Mouse (Mus musculus) adipose tissue, adult 10 weeks (tissue): ENCODE data around the gene Hist1h1t. TPM values are rescaled to one million over a fixed set of nuclear protein-coding genes. Genes with fewer than 3 reads are reported as not detected.

ENCODE experiments used
- polyA plus RNA-seq: library from polyadenylated mRNA; stranded (reverse); fragments of 350-450 nt; fragmentation: Illumina TruSeq; extraction: RNeasy Lipid Tissue Mini Kit (QIAGEN cat#74804); gene quantifications from one replicate; pipeline ENCODE4 v1.2.3, GENCODE M21; 2014; ENCODE audit warnings: low read depth, low replicate concordance

Hist1h1t gene
- polyA plus RNA-seq: not detected

GRCm38 (mm10) chr13:23695514-23695913, at the start of gene Hist1h1t:
TSS of gene Hist1h1t (plus strand) at chr13:23695814.

DNA sequence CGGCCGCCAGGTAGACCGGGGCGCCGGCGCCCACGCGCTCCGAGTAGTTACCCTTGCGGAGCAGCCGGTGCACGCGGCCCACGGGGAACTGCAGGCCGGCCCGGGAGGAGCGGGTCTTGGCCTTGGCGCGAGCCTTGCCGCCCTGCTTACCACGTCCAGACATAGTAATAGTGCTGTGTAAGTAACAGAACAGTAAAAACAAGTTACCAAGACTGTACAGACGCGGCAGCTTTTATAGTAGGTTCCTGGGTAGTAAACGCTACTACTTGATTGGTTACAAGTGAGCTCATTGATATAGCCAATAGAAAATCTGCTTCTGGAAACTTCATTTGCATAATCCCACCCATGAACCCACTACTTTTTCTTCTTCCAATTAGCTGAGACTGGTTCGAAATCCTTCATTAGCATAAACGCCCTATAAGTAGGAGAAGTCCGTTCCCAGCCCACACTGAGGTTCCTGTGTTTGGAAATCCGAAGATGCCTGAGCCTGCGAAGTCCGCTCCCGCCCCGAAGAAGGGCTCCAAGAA, 11.8 kb upstream of the Hist1h1t start, which contains the start of the genes Hist1h2ac and Hist1h2bc:
Hist1h2ac (minus strand) TSS at position 194 of the 527 bp plus-strand sequence.
Hist1h2bc (plus strand) TSS at position 445 of the 527 bp plus-strand sequence.

DNA sequence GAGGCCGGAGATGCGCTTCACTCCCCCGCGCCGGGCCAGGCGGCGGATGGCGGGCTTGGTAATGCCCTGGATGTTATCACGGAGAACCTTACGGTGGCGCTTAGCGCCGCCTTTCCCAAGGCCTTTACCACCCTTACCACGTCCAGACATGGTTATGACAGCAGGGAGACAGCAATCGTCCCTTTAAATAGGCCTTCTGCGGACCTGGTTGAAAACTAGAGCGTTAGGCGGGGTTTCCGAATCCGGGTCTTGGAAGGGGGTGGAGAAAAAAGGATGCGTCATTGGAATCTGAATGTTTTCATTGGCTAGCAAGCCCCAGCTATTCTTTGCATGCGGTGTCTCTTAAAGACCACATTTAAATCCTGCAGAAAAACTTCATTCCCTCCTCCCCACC, 2.7 kb downstream of the Hist1h1t start, which contains the start of gene Hist1h4c:
Hist1h4c (minus strand) TSS at position 155 of the 394 bp plus-strand sequence.

GRCm38 (mm10) chr13:23710374-23711089, 14.9 kb downstream of the Hist1h1t start, which contains the start of gene Hfe:
TSS of gene Hfe (minus strand) at chr13:23710854.

DNA sequence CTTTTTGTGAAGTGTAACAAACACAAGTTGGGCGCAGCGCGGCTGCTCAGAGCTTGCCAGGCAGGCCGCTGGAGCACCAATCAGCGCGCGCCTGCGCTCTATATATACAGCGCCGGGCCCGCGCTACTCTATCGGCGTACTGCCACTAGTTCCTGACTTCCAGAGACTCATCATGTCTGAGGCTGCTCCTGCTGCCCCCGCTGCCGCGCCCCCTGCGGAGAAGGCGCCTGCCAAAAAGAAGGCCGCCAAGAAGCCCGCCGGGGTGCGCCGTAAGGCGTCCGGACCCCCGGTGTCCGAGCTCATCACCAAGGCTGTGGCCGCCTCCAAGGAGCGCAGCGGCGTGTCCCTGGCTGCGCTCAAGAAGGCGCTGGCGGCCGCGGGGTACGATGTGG, 43.1 kb downstream of the Hist1h1t start, which contains the start of gene Hist1h1c:
Hist1h1c (plus strand) TSS at position 132 of the 392 bp plus-strand sequence.

GRCm38 (mm10) chr13:23745381-23746161, 50.0 kb downstream of the Hist1h1t start, which contains the start of gene Hist1h3c:
TSS of gene Hist1h3c (minus strand) at chr13:23745602.

Other genes with a start within 250 kb of the Hist1h1t start
- 0.19 TPM for gene Btn1a1, start 229.9 kb upstream of the Hist1h1t start, polyA plus RNA-seq
- gene Btn2a2, start 207.0 kb upstream of the Hist1h1t start, polyA plus RNA-seq: not detected
- 24.5 TPM for gene Hist1h4h, start 164.8 kb upstream of the Hist1h1t start, polyA plus RNA-seq
- not detected for gene Hist1h2af, start 161.9 kb upstream of the Hist1h1t start, polyA plus RNA-seq
- not detected for gene Hist1h3g, start 160.4 kb upstream of the Hist1h1t start, polyA plus RNA-seq
- 0.24 TPM for gene Hist1h2bh, start 152.4 kb upstream of the Hist1h1t start, polyA plus RNA-seq
- gene Hist1h3f, start 151.8 kb upstream of the Hist1h1t start, polyA plus RNA-seq: not detected
- gene Hist1h4f, start 144.2 kb upstream of the Hist1h1t start, polyA plus RNA-seq: not detected
- 0.16 TPM for gene Hist1h1d, start 142.6 kb upstream of the Hist1h1t start, polyA plus RNA-seq
- gene Hist1h3e, start 133.4 kb upstream of the Hist1h1t start, polyA plus RNA-seq: 0.67 TPM
- not detected for gene Hist1h2ae, start 124.6 kb upstream of the Hist1h1t start, polyA plus RNA-seq
- gene Hist1h2bg, start 124.4 kb upstream of the Hist1h1t start, polyA plus RNA-seq: 3.0 TPM
- not detected for gene Hist1h2bf, start 121.6 kb upstream of the Hist1h1t start, polyA plus RNA-seq
- not detected for gene Hist1h2ad, start 121.4 kb upstream of the Hist1h1t start, polyA plus RNA-seq
- 0.92 TPM for gene Hist1h3d, start 120.1 kb upstream of the Hist1h1t start, polyA plus RNA-seq
- 0.56 TPM for gene Hist1h4d, start 114.2 kb upstream of the Hist1h1t start, polyA plus RNA-seq
- 7.3 TPM for gene Hist1h2be, start 74.7 kb upstream of the Hist1h1t start, polyA plus RNA-seq
- gene Hist1h1e, start 73.3 kb upstream of the Hist1h1t start, polyA plus RNA-seq: 3.9 TPM
- 0.42 TPM for gene Hist1h2ac, start 11.9 kb upstream of the Hist1h1t start, polyA plus RNA-seq
- gene Hist1h2bc, start 11.6 kb upstream of the Hist1h1t start, polyA plus RNA-seq: 128 TPM
- 0.73 TPM for gene Hist1h4c, start 2.6 kb downstream of the Hist1h1t start, polyA plus RNA-seq
- gene Hfe, start 15.0 kb downstream of the Hist1h1t start, polyA plus RNA-seq: 35.7 TPM
- gene Hist1h1c, start 43.0 kb downstream of the Hist1h1t start, polyA plus RNA-seq: 73.4 TPM
- not detected for gene Hist1h3c, start 49.8 kb downstream of the Hist1h1t start, polyA plus RNA-seq
- gene Hist1h2bb, start 50.9 kb downstream of the Hist1h1t start, polyA plus RNA-seq: not detected
- gene Hist1h2ab, start 55.3 kb downstream of the Hist1h1t start, polyA plus RNA-seq: not detected
- not detected for gene Hist1h3b, start 56.5 kb downstream of the Hist1h1t start, polyA plus RNA-seq
- gene Hist1h4b, start 61.2 kb downstream of the Hist1h1t start, polyA plus RNA-seq: not detected
- gene Hist1h4a, start 65.4 kb downstream of the Hist1h1t start, polyA plus RNA-seq: 2.5 TPM
- gene Hist1h3a, start 66.6 kb downstream of the Hist1h1t start, polyA plus RNA-seq: not detected
- not detected for gene Hist1h1a, start 67.9 kb downstream of the Hist1h1t start, polyA plus RNA-seq
- gene Trim38, start 74.1 kb downstream of the Hist1h1t start, polyA plus RNA-seq: 0.15 TPM
- not detected for gene Slc17a2, start 111.2 kb downstream of the Hist1h1t start, polyA plus RNA-seq
- gene Slc17a3, start 143.6 kb downstream of the Hist1h1t start, polyA plus RNA-seq: not detected
- 0.35 TPM for gene Slc17a1, start 171.9 kb downstream of the Hist1h1t start, polyA plus RNA-seq
- gene Slc17a4, start 219.2 kb downstream of the Hist1h1t start, polyA plus RNA-seq: not detected
- gene Hist1h2ba, start 238.3 kb downstream of the Hist1h1t start, polyA plus RNA-seq: not detected
- gene Hist1h2aa, start 238.6 kb downstream of the Hist1h1t start, polyA plus RNA-seq: not detected